Mouse (Mus musculus) liver, adult 2 months (tissue): ENCODE data around the gene Gm20843. TPM values are rescaled to one million over a fixed set of nuclear protein-coding genes. Genes with fewer than 3 reads are reported as not detected.
"Not testable (repeated sequence)": the region's sequence is repeated elsewhere in the genome, so short reads cannot be mapped to it uniquely, and the experiment has no call there.

Experiments
- DNase-seq: peaks from one replicate; pipeline ENCODE4 v3.0.0-alpha.2; 2011; ENCODE audit warnings: low read depth, low spot score; ENCODE audit errors: extremely low read depth
- H3K27ac ChIP-seq: fragments of 200-500 bp; replicated peaks from 2 replicates; pipeline ENCODE4 v1.5.1; 2012; ENCODE audit warnings: low read depth, mild to moderate bottlenecking, control low read depth, inconsistent platforms, low read length; ENCODE audit not compliant: insufficient read depth
- H3K27me3 ChIP-seq: fragments of 200-500 bp; 2 replicates; pipeline ENCODE4 v1.6.1; 2012; ENCODE audit warnings: mild to moderate bottlenecking, moderate library complexity, low read length, inconsistent platforms; ENCODE audit not compliant: control insufficient read depth, insufficient read depth
- H3K36me3 ChIP-seq: fragments of 200-500 bp; 2 replicates; pipeline ENCODE4 v1.6.1; 2012; ENCODE audit warnings: low read length, inconsistent platforms; ENCODE audit not compliant: control insufficient read depth, insufficient read depth
- H3K4me1 ChIP-seq: fragments of 200-500 bp; 2 replicates; pipeline ENCODE4 v1.6.1; 2011; ENCODE audit warnings: low read length; ENCODE audit not compliant: control insufficient read depth, insufficient read depth
- H3K4me3 ChIP-seq: fragments of 200-500 bp; 2 replicates; pipeline ENCODE4 v1.5.1; 2011; ENCODE audit warnings: low read depth, mild to moderate bottlenecking, control low read depth, low read length, moderate library complexity; ENCODE audit not compliant: insufficient read depth
- H3K79me2 ChIP-seq: fragments of 200-500 bp; 2 replicates; pipeline ENCODE4 v1.6.1; 2012; ENCODE audit warnings: inconsistent platforms, mild to moderate bottlenecking, low read length, moderate library complexity; ENCODE audit not compliant: control insufficient read depth, insufficient read depth
- H3K9ac ChIP-seq: fragments of 200-500 bp; 2 replicates; pipeline ENCODE4 v1.6.1; 2012; ENCODE audit warnings: low read depth, mild to moderate bottlenecking, control low read depth, inconsistent platforms, low read length
- WGBS: fragments of 180-500 bp; shearing (Covaris S2); methylation state at CpG from one replicate; pipeline ENCODE4 v1.1.7; 2018; 5-methylcytosine and 5-hydroxymethylcytosine counted together
- polyA plus RNA-seq: library from polyadenylated mRNA; depleted of rRNA; stranded (reverse); fragments of >200 nt; gene quantifications from 2 replicates; pipeline ENCODE4 v1.2.3, GENCODE M21; 2012; rRNA removed
- total RNA-seq: library from RNA; depleted of rRNA; stranded (reverse); fragments of >200 nt; gene quantifications from 2 replicates; pipeline ENCODE4 v1.2.3, GENCODE M21; 2014; rRNA removed

Gene Gm20843
- total RNA-seq (not detected in 2 replicates), polyA plus RNA-seq (not detected in 2 replicates)

DNA sequence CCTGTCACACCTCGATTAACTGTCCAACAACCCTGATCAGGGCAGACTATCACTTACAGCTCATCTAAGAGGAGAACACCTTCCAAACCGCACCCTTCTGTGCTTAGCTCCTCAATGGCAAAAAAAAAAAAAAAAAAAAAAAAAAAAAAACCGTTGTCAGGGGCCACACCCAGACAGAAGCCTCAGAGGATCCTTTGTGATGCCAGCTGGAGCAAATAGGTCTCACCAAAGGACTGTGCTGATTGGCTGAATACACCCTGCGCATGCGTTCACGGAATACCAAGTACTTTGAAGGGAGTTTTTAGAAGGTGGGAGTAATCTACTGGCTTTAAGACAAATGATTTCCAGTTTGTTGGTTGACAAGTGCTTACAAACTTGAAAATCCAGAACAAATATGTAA lies at the start of gene Gm20843:
Gene Gm20843, minus strand, starts transcription at position 101 of the 400 bp plus-strand sequence.
- H3K4me3 ChIP-seq, H3K27me3 ChIP-seq, H3K79me2 ChIP-seq, H3K9ac ChIP-seq, H3K27ac ChIP-seq, H3K36me3 ChIP-seq, H3K4me1 ChIP-seq, DNase-seq: not testable (repeated sequence)
- no CpG with 5 or more reads among the region's 6 CpGs for WGBS
